Mouse (Mus musculus) kidney, embryonic 15.5 days (tissue): ENCODE measurements around the gene Plcd1. TPM values are rescaled to one million over a fixed set of nuclear protein-coding genes. Genes with fewer than 3 reads are reported as not detected.
A peak's percentile ranks its signal among the peaks of the same experiment; 100 is the strongest.

Experiments
- ATAC-seq: fragments of 200-750 bp; cut with Nextera tagmentation; replicated peaks from 2 replicates; pipeline ENCODE4 v1.8.0; 2017; ENCODE audit warnings: moderate TSS enrichment; ENCODE audit not compliant: low FRiP score
- H3K27ac ChIP-seq: fragments of 300-500 bp; sonication (generic); 2 replicates; pipeline ENCODE4 v1.5.1; 2015; ENCODE audit warnings: mild to moderate bottlenecking, inconsistent platforms
- H3K27me3 ChIP-seq: fragments of 300-500 bp; sonication (generic); 2 replicates; pipeline ENCODE4 v1.6.1; 2015; ENCODE audit warnings: inconsistent platforms
- H3K36me3 ChIP-seq: fragments of 300-500 bp; sonication (generic); 2 replicates; pipeline ENCODE4 v1.6.1; 2015; ENCODE audit warnings: inconsistent platforms
- H3K4me1 ChIP-seq: fragments of 300-500 bp; sonication (generic); 2 replicates; pipeline ENCODE4 v1.6.1; 2015; ENCODE audit warnings: inconsistent platforms
- H3K4me2 ChIP-seq: fragments of 300-500 bp; sonication (generic); 2 replicates; pipeline ENCODE4 v1.6.1; 2015; ENCODE audit warnings: moderate library complexity, mild to moderate bottlenecking, inconsistent platforms
- H3K4me3 ChIP-seq: fragments of 300-500 bp; sonication (generic); replicated peaks from 2 replicates; pipeline ENCODE4 v1.5.1; 2015; ENCODE audit warnings: mild to moderate bottlenecking, inconsistent platforms
- H3K9ac ChIP-seq: fragments of 300-500 bp; sonication (generic); 2 replicates; pipeline ENCODE4 v1.6.1; 2015; ENCODE audit warnings: mild to moderate bottlenecking, inconsistent platforms
- H3K9me3 ChIP-seq: fragments of 300-500 bp; sonication (generic); replicated peaks from 2 replicates; pipeline ENCODE4 v1.6.1; 2016; ENCODE audit warnings: inconsistent platforms
- WGBS: fragments of 180-500 bp; shearing (Covaris S2); methylation state at CpG from one replicate; pipeline ENCODE4 v1.1.7; 2015; ENCODE audit warnings: mixed read lengths; 5-methylcytosine and 5-hydroxymethylcytosine counted together
- polyA plus RNA-seq: library from polyadenylated mRNA; unstranded; fragments of >200 nt; fragmentation: Nextera tagmentation; extraction: Ambion mirVana; gene quantifications from 2 replicates; pipeline ENCODE4 v1.2.1, GENCODE M21; 2015

The Plcd1 gene
- polyA plus RNA-seq, result 20.0 and 20.1 TPM in 2 replicates

GRCm38 (mm10) chr9:119093419-119094295 is at the start of gene Plcd1:
Gene Plcd1, minus strand, starts transcription at chr9:119093502.
- WGBS, result 9% methylated on average over 45 of the region's 45 CpGs
- H3K9ac ChIP-seq, result peak within 1 kb of the TSS; percentile 56
- H3K4me1 ChIP-seq, result peaks cover 44% of the 10 kb centered on the region
- peak within 1 kb of the TSS; percentile 61 for H3K4me3 ChIP-seq
- H3K9me3 ChIP-seq, result no peaks in the 10 kb centered on the region
- no peaks in the 10 kb centered on the region for H3K36me3 ChIP-seq
- ATAC-seq, result peak; percentile 89
- H3K4me2 ChIP-seq, result peak within 1 kb of the TSS; percentile 93
- peaks cover 17% of the 10 kb centered on the region; the same call in 1 of the 2 replicates for H3K27me3 ChIP-seq
- peak within 1 kb of the TSS; percentile 52 for H3K27ac ChIP-seq

GRCm38 (mm10) chr9:119142066-119142465 is 48.8 kb upstream of the Plcd1 start:
- Histone ChIP-seq H3K9ac (no peak overlapping the region), H3K27me3 (no peaks in the 10 kb centered on the region), H3K36me3 (no peaks in the 10 kb centered on the region), H3K4me3 (no peak overlapping the region), H3K27ac (no peak overlapping the region), H3K4me2 (no peak overlapping the region), H3K9me3 (no peaks in the 10 kb centered on the region), H3K4me1 (no peaks in the 10 kb centered on the region)
- ATAC-seq, result no peak
- WGBS, result 60% methylated on average over 5 of the region's 5 CpGs

GRCm38 (mm10) chr9:119138836-119139235 is 45.5 kb upstream of the Plcd1 start:
- 66% methylated on average over 2 of the region's 2 CpGs for WGBS
- no peak for ATAC-seq
- no peak overlapping the region for H3K27ac ChIP-seq

GRCm38 (mm10) chr9:119130692-119131091 is 37.4 kb upstream of the Plcd1 start:
- 55% methylated on average over 5 of the region's 5 CpGs for WGBS
- Histone ChIP-seq H3K27ac (no peak overlapping the region), H3K9ac (no peak overlapping the region), H3K9me3 (no peaks in the 10 kb centered on the region), H3K27me3 (no peaks in the 10 kb centered on the region), H3K36me3 (no peaks in the 10 kb centered on the region), H3K4me1 (peaks cover 11% of the 10 kb centered on the region; the same call in 1 of the 2 replicates), H3K4me2 (no peak overlapping the region), H3K4me3 (no peak overlapping the region)
- ATAC-seq, result no peak

More at GRCm38 (mm10) chr9:119138836-119139235, 45.5 kb upstream of the Plcd1 start:
- Histone ChIP-seq H3K9me3 (no peaks in the 10 kb centered on the region), H3K4me3 (no peak overlapping the region), H3K27me3 (no peaks in the 10 kb centered on the region), H3K4me1 (no peaks in the 10 kb centered on the region), H3K36me3 (no peaks in the 10 kb centered on the region), H3K9ac (no peak overlapping the region), H3K4me2 (no peak overlapping the region)

DNA sequence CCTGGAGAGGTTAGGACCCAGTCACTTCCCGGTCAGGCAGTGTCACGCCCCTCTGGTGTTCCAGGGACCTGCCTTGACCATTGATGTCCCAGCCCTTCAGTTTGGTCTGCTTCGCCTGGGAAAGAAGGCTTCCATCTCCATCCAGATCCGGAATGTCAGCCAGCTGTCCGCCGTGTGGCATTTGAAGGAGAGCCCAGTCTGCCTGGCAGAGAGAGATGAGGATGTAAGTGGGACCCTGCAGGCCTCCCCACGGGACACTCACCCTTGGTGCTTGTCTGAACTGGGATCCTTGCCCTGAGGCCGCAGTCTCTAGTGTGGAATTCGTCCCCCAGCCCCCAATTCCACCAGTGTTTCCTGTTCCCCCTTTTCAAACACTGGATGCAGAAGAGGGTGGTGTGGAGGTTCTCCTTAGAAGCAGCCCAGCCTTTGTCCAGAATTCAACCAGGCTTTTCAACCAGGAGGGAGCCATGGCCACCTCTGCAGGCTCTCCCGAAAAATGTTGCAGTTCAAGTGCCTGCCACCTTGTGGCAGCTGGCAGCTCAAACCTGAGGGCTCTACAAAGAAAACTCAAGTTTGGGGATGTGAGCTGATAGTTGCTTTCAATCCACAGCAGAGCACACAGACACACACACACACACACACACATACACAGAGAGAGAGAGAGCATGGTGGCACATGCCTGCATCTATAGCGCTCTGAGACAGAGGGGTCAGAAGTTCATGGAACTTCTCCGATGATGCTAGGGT is 35.3 kb upstream of the Plcd1 start:
- Histone ChIP-seq H3K27ac (no peak overlapping the region), H3K36me3 (no peaks in the 10 kb centered on the region), H3K9ac (no peak overlapping the region), H3K9me3 (no peaks in the 10 kb centered on the region), H3K4me1 (peaks cover 11% of the 10 kb centered on the region; the same call in 1 of the 2 replicates), H3K4me3 (no peak overlapping the region), H3K27me3 (no peaks in the 10 kb centered on the region), H3K4me2 (no peak overlapping the region)
- 84% methylated on average over 12 of the region's 12 CpGs for WGBS
- ATAC-seq, result no peak

DNA sequence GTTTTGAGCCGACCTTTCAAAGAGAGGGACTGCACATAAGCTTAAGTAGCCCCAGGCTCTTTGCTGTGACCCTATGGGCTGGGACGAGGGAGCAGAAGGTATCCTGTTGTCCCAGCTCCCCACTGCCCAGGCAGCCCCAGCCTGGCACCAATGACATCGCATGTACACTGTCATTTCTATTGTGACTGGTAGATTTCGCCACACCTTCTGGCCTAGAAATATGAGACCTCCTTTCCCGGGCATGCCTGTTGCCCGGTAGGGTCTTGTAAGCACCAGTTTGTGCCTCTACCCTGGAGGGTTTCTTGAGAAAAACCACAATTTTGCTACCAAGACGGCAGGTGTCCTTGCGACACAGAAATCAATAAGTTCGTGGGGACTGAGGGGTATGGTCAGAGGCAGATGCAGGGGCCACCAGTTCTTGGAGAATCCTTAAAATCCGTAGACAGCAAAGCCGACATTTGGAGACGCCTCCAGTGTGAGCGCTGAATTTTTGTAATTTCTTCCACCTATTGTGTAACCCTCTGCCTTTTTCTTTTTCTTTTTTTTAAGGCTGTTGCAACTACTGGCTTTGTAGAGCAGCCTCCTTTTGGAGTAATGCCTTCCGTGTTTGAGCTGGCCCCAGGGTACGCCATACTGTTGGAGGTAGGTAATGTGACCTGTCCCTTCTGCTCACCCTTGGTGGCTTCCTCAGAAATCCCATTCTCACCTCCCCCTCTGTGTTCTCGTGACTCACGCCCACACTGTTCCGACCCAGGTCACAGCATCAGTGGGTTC is 29.5 kb upstream of the Plcd1 start:
- no peak for ATAC-seq
- Histone ChIP-seq H3K4me3 (no peak overlapping the region), H3K9me3 (no peaks in the 10 kb centered on the region), H3K36me3 (no peaks in the 10 kb centered on the region), H3K9ac (no peak overlapping the region), H3K27ac (no peak overlapping the region), H3K27me3 (no peaks in the 10 kb centered on the region), H3K4me2 (no peak overlapping the region), H3K4me1 (peaks cover 26% of the 10 kb centered on the region)
- 74% methylated on average over 18 of the region's 18 CpGs for WGBS

DNA sequence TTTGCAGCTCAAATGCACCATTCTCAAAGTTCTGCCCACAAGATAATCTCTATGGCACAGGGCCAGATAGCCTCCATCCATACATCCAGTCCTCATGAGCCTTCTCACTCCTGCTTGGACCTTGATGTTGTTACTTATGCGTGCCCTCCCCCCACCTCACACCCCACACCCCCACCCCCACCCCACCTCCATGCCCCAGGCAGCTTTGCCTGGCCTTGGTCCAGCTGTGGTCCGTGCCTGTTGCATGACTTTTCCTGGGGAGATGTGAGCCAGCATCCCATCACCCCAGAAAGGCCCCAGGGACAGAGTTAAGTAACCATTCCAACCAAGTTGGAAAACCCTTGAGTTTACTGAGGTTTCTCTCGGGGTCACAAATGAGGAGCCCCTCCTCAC is 26.9 kb upstream of the Plcd1 start:
- Histone ChIP-seq H3K27me3 (no peaks in the 10 kb centered on the region), H3K4me2 (peak overlapping the region; percentile 42), H3K9me3 (no peaks in the 10 kb centered on the region), H3K4me1 (peaks cover 26% of the 10 kb centered on the region), H3K9ac (no peak overlapping the region), H3K36me3 (no peaks in the 10 kb centered on the region), H3K27ac (peak overlapping the region; percentile 85), H3K4me3 (peak overlapping the region; percentile 21; the same call in 1 of the 2 replicates)
- ATAC-seq, result no peak; the same call in 1 of the 2 replicates
- WGBS, result 25% methylated on average over 3 of the region's 3 CpGs

DNA sequence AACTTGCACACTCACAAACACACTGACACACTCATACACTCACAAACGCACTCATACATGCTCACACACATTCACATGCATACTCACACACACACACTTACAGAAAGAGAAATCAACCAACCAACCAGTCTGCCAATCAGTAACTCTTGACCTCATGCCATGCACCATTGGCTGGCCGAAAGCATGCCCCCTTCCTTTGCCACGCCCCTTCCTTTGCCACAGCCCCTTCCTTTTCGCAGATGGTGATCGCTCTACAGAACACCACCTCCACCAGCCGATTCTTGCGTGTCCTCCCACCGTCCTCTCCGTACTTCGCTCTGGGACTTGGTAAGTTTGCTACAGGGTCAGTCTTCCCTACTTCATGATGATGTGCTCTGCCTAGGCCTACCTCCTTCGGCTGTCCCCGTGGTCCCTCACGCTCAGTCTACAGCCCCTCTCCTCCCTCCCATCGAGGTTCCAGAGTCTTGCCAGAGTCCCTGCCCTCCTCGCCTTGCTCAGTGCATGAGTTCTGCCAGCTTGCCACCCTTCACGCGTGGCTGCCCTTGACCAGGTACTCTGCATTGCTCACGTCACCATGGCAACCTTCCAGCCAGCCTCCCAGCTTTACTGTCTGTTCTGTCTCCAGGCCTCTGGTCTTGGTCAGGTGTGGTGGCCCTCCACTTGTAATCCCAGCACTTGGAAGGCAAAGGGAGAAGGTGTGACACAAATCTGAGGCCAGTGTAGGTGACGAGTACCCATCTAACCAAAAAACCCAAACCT is 26.3 kb upstream of the Plcd1 start:
- no peaks in the 10 kb centered on the region for H3K27me3 ChIP-seq
- H3K4me1 ChIP-seq, result peaks cover 26% of the 10 kb centered on the region
- H3K9ac ChIP-seq, result no peak overlapping the region
- no peaks in the 10 kb centered on the region for H3K9me3 ChIP-seq
- peak; percentile 89 for ATAC-seq
- no peaks in the 10 kb centered on the region for H3K36me3 ChIP-seq
- H3K4me2 ChIP-seq, result peak overlapping the region; percentile 42
- peak overlapping the region; percentile 85 for H3K27ac ChIP-seq
- H3K4me3 ChIP-seq, result peak overlapping the region; percentile 21
- 70% methylated on average over 19 of the region's 19 CpGs for WGBS

DNA sequence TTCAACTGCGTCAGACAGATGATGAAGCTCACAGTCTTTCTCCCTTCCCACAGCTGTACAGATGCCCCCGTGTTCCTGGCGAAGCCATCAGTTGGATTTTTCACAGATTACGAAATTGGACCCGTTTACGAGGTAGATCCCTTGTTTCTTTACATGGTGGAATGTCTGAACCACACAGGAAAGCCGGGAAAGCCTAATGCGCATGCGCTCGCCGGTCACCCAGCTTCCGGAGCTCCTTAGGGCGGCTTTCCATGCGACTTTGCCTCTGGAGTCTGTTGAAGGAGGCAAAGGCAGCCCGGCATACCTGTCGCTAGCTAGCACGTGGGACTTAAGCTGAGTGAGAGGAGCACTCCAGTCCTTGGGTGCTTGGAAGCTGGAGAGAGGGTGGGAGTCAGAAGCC is 21.6 kb upstream of the Plcd1 start:
- Histone ChIP-seq H3K27me3 (no peaks in the 10 kb centered on the region), H3K27ac (no peak overlapping the region), H3K9me3 (no peaks in the 10 kb centered on the region), H3K4me1 (peaks cover 22% of the 10 kb centered on the region), H3K4me2 (no peak overlapping the region), H3K9ac (no peak overlapping the region), H3K4me3 (no peak overlapping the region), H3K36me3 (no peaks in the 10 kb centered on the region)
- no peak for ATAC-seq
- WGBS, result 89% methylated on average over 17 of the region's 17 CpGs

- Histone ChIP-seq H3K36me3 (no peaks in the 10 kb centered on the region), H3K9ac (no peak overlapping the region), H3K4me3 (no peak overlapping the region), H3K4me2 (no peak overlapping the region), H3K27me3 (no peaks in the 10 kb centered on the region), H3K9me3 (no peaks in the 10 kb centered on the region), H3K4me1 (peaks cover 12% of the 10 kb centered on the region), H3K27ac (peak overlapping the region; percentile 28; the same call in 1 of the 2 replicates)
- WGBS, result 44% methylated on average over 3 of the region's 3 CpGs
- no peak for ATAC-seq
Observed at GRCm38 (mm10) chr9:119110640-119111039, 17.3 kb upstream of the Plcd1 start.

DNA sequence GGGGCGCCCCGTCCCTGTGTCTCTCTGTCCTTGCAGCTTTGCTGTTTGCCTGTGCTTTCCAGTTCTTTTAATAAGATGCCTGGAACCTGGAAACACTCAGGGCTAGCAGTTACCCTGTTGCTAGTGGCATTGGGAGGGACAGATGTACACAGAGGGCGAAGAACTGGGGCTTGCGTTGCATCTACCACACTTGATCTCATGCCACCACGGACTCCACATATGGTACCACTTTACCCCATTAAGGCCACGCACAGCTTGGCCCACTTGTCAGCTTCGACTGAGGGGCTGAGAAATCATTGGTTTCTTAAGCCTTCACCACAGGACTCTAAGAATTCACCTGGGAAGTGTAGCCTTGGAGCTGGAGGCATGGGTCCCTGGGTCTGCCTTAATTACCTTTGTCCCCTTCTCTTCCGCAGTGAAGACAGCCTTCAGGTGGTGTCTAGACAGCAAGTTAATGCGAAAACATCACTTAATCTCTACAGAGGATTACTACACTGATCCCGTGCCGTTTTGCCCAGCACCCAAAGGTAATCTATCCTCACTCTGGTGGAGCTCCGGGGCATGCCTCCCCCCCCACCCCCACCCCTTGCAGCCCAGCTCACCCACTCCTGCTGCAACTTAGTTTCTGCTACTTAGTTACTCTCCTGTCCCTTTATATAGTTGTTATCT is 16.5 kb upstream of the Plcd1 start:
- Histone ChIP-seq H3K4me1 (peaks cover 12% of the 10 kb centered on the region), H3K9me3 (no peaks in the 10 kb centered on the region), H3K27me3 (no peaks in the 10 kb centered on the region), H3K4me3 (no peak overlapping the region), H3K4me2 (no peak overlapping the region), H3K36me3 (no peaks in the 10 kb centered on the region), H3K27ac (no peak overlapping the region), H3K9ac (no peak overlapping the region)
- WGBS, result 70% methylated on average over 12 of the region's 12 CpGs
- no peak for ATAC-seq
